Mouse (Mus musculus) ES-CJ7 (cell line): ENCODE measurements around the gene Gm8020.
"Not testable (repeated sequence)": the region's sequence is repeated elsewhere in the genome, so short reads cannot be mapped to it uniquely, and the experiment has no call there.

Experiments
- DNase-seq: peaks from one replicate; pipeline ENCODE4 v3.0.0; 2011; ENCODE audit warnings: low read depth, low spot score

Gene Gm8020

GRCm38 (mm10) chr14:42502249-42502648 is at the start of gene Gm8020:
Gene Gm8020, minus strand, starts transcription at chr14:42502349.
- not testable (repeated sequence) for DNase-seq

- peak; percentile 72 for DNase-seq
Observed at GRCm38 (mm10) chr14:42543170-42543701, 41.1 kb upstream of the Gm8020 start.

- DNase-seq, result not testable (repeated sequence)
Observed at GRCm38 (mm10) chr14:42542316-42543169, 40.4 kb upstream of the Gm8020 start.

GRCm38 (mm10) chr14:42524182-42524581 is 22.0 kb upstream of the Gm8020 start, which contains the start of gene Gm8024:
Gene Gm8024, minus strand, starts transcription at chr14:42524282.
- not testable (repeated sequence) for DNase-seq

- not testable (repeated sequence) for DNase-seq
Observed at GRCm38 (mm10) chr14:42463581-42463980, 38.6 kb downstream of the Gm8020 start, which contains the start of gene Gm8011. Gene Gm8011, plus strand, starts transcription at chr14:42463881.
